Mouse (Mus musculus): ENCODE measurements around the gene Wnt3a.

- TF ChIP-seq CTCF (IDR thresholded peaks at IDR 0.05; ENCODE audit: insufficient read depth, low read length) (no peak), POLR2A (IDR thresholded peaks at IDR 0.05; ENCODE audit: borderline replicate concordance, extremely low read depth, low read depth, low read length) (no peak)
These were observed 32.4 kb upstream of the Wnt3a start for GRCm38 (mm10) chr11:59322988-59323387.
